Mouse (Mus musculus): ENCODE measurements around the gene 2810408A11Rik. TPM values are rescaled to one million over a fixed set of nuclear protein-coding genes. Genes with fewer than 3 reads are reported as not detected.
A peak's percentile ranks its signal among the peaks of the same experiment; 100 is the strongest.

Gene 2810408A11Rik
- polyA plus RNA-seq, 1 experiment from 2014 or later: 8.4 TPM

DNA sequence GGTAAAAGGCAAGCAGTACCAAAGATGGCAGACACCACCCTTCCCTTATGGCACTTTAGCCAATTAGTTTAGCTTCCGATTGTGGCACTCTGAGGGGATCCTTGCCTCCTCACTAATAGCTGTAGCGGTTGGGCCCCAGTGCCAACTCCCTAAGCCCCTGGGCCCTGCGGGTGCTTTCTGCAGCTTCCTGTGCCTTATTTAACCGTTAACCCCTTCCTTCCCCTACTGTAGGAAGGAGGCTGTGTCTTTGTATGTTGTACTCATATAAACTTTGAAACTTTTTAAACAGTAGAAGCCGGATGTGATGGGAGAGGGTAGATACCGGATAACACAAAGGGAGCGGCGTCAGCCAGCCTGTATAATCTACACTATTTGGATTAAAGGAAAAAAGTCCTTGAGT, 50.0 kb downstream of the 2810408A11Rik start:
- no peak overlapping the region for H3K27ac ChIP-seq
- 0 out of 2 replicates have a peak, but pooled peaks cover 4% of the 10 kb centered on the region for H3K27me3 ChIP-seq
- no peak overlapping the region for H3K9ac ChIP-seq
- peaks cover 50% of the 10 kb centered on the region for H3K36me3 ChIP-seq
- 66% methylated on average over 8 of the region's 8 CpGs for WGBS
- H3K4me3 ChIP-seq: no peak overlapping the region
- H3K4me2 ChIP-seq: no peak overlapping the region
- ATAC-seq (ENCODE audit: insufficient number of reproducible peaks, low FRiP score, low TSS enrichment, low read depth): no peak
- H3K4me1 ChIP-seq: peaks cover 36% of the 10 kb centered on the region
- no peaks in the 10 kb centered on the region for H3K9me3 ChIP-seq

GRCm38 (mm10) chr11:69849884-69850283, 50.9 kb downstream of the 2810408A11Rik start:
- Histone ChIP-seq H3K27me3 (no peaks in the 10 kb centered on the region), H3K36me3 (peaks cover 50% of the 10 kb centered on the region), H3K27ac (no peak overlapping the region), H3K9ac (no peak overlapping the region), H3K4me2 (no peak overlapping the region), H3K4me1 (peaks cover 34% of the 10 kb centered on the region), H3K4me3 (no peak overlapping the region), H3K9me3 (no peaks in the 10 kb centered on the region)
- ATAC-seq (ENCODE audit: insufficient number of reproducible peaks, low FRiP score, low TSS enrichment, low read depth): no peak
- 88% methylated on average over 15 of the region's 15 CpGs for WGBS

DNA sequence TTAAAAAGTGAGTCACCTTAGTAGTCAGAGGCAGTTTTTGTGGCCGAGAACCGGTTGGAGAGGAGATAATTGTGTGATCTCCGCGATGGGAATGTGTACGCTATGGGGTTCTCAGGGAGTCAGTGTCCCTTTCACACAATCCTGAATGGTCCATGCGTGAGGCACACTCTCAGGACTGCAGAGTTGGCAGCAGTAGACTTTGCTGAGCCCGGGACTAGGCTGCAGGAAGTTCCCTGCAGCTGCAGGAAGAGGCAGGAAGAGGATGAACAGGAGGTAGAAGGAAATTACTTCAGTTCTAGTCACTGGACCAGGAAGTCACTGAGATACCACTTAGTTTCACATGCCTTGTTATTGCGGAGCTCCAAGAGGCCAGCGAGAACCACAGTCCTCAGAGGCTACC, 51.7 kb downstream of the 2810408A11Rik start:
- no peak overlapping the region for H3K9ac ChIP-seq
- ATAC-seq (ENCODE audit: insufficient number of reproducible peaks, low FRiP score, low TSS enrichment, low read depth): no peak
- no peak overlapping the region for H3K4me3 ChIP-seq
- H3K4me2 ChIP-seq: no peak overlapping the region
- no peaks in the 10 kb centered on the region for H3K9me3 ChIP-seq
- 90% methylated on average over 9 of the region's 9 CpGs for WGBS
- H3K36me3 ChIP-seq: peaks cover 50% of the 10 kb centered on the region
- H3K27me3 ChIP-seq: no peaks in the 10 kb centered on the region
- peaks cover 33% of the 10 kb centered on the region for H3K4me1 ChIP-seq
- no peak overlapping the region for H3K27ac ChIP-seq

DNA sequence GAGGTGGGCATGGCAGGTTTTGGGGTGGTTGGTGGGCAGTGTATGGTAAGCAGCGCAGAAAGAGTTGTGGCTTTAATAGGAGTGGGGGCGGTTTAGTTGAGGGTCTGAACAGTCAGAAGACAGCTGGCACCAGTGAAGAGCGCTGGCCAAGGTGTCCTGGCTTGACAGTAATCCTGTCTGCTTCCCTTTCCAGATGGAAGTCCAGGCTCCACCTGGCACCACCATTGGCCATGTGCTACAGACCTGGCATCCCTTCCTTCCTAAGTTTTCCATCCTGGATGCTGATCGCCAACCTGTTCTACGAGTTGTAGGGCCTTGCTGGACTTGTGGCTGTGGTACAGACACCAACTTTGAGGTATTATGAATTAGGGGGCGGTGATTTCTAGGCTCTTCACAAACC, 52.8 kb downstream of the 2810408A11Rik start:
- H3K27ac ChIP-seq: 0 out of 2 replicates have a peak overlapping the region, but pooled peaks have one; percentile 96
- 98% methylated on average over 6 of the region's 6 CpGs for WGBS
- H3K4me3 ChIP-seq: peak overlapping the region; percentile 73; the same call in 1 of the 2 replicates
- H3K27me3 ChIP-seq: no peaks in the 10 kb centered on the region
- peaks cover 50% of the 10 kb centered on the region for H3K36me3 ChIP-seq
- peak overlapping the region; percentile 86 for H3K4me2 ChIP-seq
- peaks cover 29% of the 10 kb centered on the region for H3K4me1 ChIP-seq
- H3K9me3 ChIP-seq: no peaks in the 10 kb centered on the region
- H3K9ac ChIP-seq: no peak overlapping the region
- no peak for ATAC-seq (ENCODE audit: insufficient number of reproducible peaks, low FRiP score, low TSS enrichment, low read depth)

Small RNAs within 50 kb of the gene (microRNA-seq; reads per million reads assigned to microRNA genes)
- gene Mir6924: not detected

Other genes with a start within 250 kb of the 2810408A11Rik start
- 3.2 and 4.8 TPM in 2 replicates for gene Sox15, start 245.7 kb downstream of the 2810408A11Rik start, polyA plus RNA-seq (2015; fragmentation: Nextera tagmentation; extraction: Ambion mirVana)
- gene Mpdu1, start 238.3 kb downstream of the 2810408A11Rik start, polyA plus RNA-seq (2015; fragmentation: Nextera tagmentation; extraction: Ambion mirVana): 58.9 and 63.9 TPM in 2 replicates
- gene Cd68, start 234.8 kb downstream of the 2810408A11Rik start, polyA plus RNA-seq (2015; fragmentation: Nextera tagmentation; extraction: Ambion mirVana): 18.2 and 24.1 TPM in 2 replicates
- 443 and 469 TPM in 2 replicates for gene Eif4a1, start 228.6 kb downstream of the 2810408A11Rik start, polyA plus RNA-seq (2015; fragmentation: Nextera tagmentation; extraction: Ambion mirVana)
- 87.5 and 87.9 TPM in 2 replicates for gene Senp3, start 218.9 kb downstream of the 2810408A11Rik start, polyA plus RNA-seq (2015; fragmentation: Nextera tagmentation; extraction: Ambion mirVana)
- 0.73 and 0.87 TPM in 2 replicates for gene Tnfsf13, start 215.2 kb downstream of the 2810408A11Rik start, polyA plus RNA-seq (2015; fragmentation: Nextera tagmentation; extraction: Ambion mirVana)
- gene Tnfsf12, start 205.1 kb downstream of the 2810408A11Rik start, polyA plus RNA-seq (2015; fragmentation: Nextera tagmentation; extraction: Ambion mirVana): 10.8 and 12.9 TPM in 2 replicates
- gene Tnfsfm13, start 204.9 kb downstream of the 2810408A11Rik start, polyA plus RNA-seq (2015; fragmentation: Nextera tagmentation; extraction: Ambion mirVana): 4.8 and 5.7 TPM in 2 replicates
- 20.0 and 20.9 TPM in 2 replicates for gene Polr2a, start 142.3 kb downstream of the 2810408A11Rik start, polyA plus RNA-seq (2015; fragmentation: Nextera tagmentation; extraction: Ambion mirVana)
- 0.09 and 0.15 TPM in 2 replicates for gene Slc35g3, start 139.0 kb downstream of the 2810408A11Rik start, polyA plus RNA-seq (2015; fragmentation: Nextera tagmentation; extraction: Ambion mirVana)
- 5.1 and 5.4 TPM in 2 replicates for gene Zbtb4, start 135.1 kb downstream of the 2810408A11Rik start, polyA plus RNA-seq (2015; fragmentation: Nextera tagmentation; extraction: Ambion mirVana)
- gene Chrnb1, start 105.0 kb downstream of the 2810408A11Rik start, polyA plus RNA-seq (2015; fragmentation: Nextera tagmentation; extraction: Ambion mirVana): 18.6 and 30.0 TPM in 2 replicates
- 3.4 and 3.9 TPM in 2 replicates for gene Fgf11, start 99.1 kb downstream of the 2810408A11Rik start, polyA plus RNA-seq (2015; fragmentation: Nextera tagmentation; extraction: Ambion mirVana)
- gene Tmem102, start 95.4 kb downstream of the 2810408A11Rik start, polyA plus RNA-seq (2015; fragmentation: Nextera tagmentation; extraction: Ambion mirVana): 8.1 and 8.9 TPM in 2 replicates
- gene Gm39566, start 85.7 kb downstream of the 2810408A11Rik start, polyA plus RNA-seq (2015; fragmentation: Nextera tagmentation; extraction: Ambion mirVana): not detected in 2 replicates
- not detected in 2 replicates for gene Spem2, start 82.5 kb downstream of the 2810408A11Rik start, polyA plus RNA-seq (2015; fragmentation: Nextera tagmentation; extraction: Ambion mirVana)
- gene Spem1, start 78.8 kb downstream of the 2810408A11Rik start, polyA plus RNA-seq (2015; fragmentation: Nextera tagmentation; extraction: Ambion mirVana): 0.28 TPM in 1 of 2 replicates, not detected in the other
- gene Nlgn2, start 63.2 kb downstream of the 2810408A11Rik start, polyA plus RNA-seq (2015; fragmentation: Nextera tagmentation; extraction: Ambion mirVana): 7.6 and 8.7 TPM in 2 replicates
- 325 and 365 TPM in 2 replicates for gene Tmem256, start 62.5 kb downstream of the 2810408A11Rik start, polyA plus RNA-seq (2015; fragmentation: Nextera tagmentation; extraction: Ambion mirVana)
- 132 and 134 TPM in 2 replicates for gene Plscr3, start 54.6 kb downstream of the 2810408A11Rik start, polyA plus RNA-seq (2015; fragmentation: Nextera tagmentation; extraction: Ambion mirVana)
- 4.1 and 5.0 TPM in 2 replicates for gene Tnk1, start 42.3 kb downstream of the 2810408A11Rik start, polyA plus RNA-seq (2015; fragmentation: Nextera tagmentation; extraction: Ambion mirVana)
- gene Tmem95, start 23.0 kb downstream of the 2810408A11Rik start, polyA plus RNA-seq (2015; fragmentation: Nextera tagmentation; extraction: Ambion mirVana): 0.31 and 0.73 TPM in 2 replicates
- 20.5 TPM in 2 replicates for gene Kctd11, start 19.6 kb downstream of the 2810408A11Rik start, polyA plus RNA-seq (2015; fragmentation: Nextera tagmentation; extraction: Ambion mirVana)
- 2.7 and 3.1 TPM in 2 replicates for gene Acap1, start 5.4 kb downstream of the 2810408A11Rik start, polyA plus RNA-seq (2015; fragmentation: Nextera tagmentation; extraction: Ambion mirVana)
- gene Neurl4, start 85 bp upstream of the 2810408A11Rik start, polyA plus RNA-seq (2015; fragmentation: Nextera tagmentation; extraction: Ambion mirVana): 7.1 and 7.3 TPM in 2 replicates
- gene Gps2, start 12.9 kb upstream of the 2810408A11Rik start, polyA plus RNA-seq (2015; fragmentation: Nextera tagmentation; extraction: Ambion mirVana): 71.5 and 77.1 TPM in 2 replicates
- 1,601 and 1,681 TPM in 2 replicates for gene Eif5a, start 21.0 kb upstream of the 2810408A11Rik start, polyA plus RNA-seq (2015; fragmentation: Nextera tagmentation; extraction: Ambion mirVana)
- 3.6 and 4.6 TPM in 2 replicates for gene Ybx2, start 34.8 kb upstream of the 2810408A11Rik start, polyA plus RNA-seq (2015; fragmentation: Nextera tagmentation; extraction: Ambion mirVana)
- gene Slc2a4, start 47.2 kb upstream of the 2810408A11Rik start, polyA plus RNA-seq (2015; fragmentation: Nextera tagmentation; extraction: Ambion mirVana): 23.0 and 23.5 TPM in 2 replicates
- 8.1 and 13.1 TPM in 2 replicates for gene Cldn7, start 63.8 kb upstream of the 2810408A11Rik start, polyA plus RNA-seq (2015; fragmentation: Nextera tagmentation; extraction: Ambion mirVana)
- 24.6 and 32.0 TPM in 2 replicates for gene Ctdnep1, start 80.2 kb upstream of the 2810408A11Rik start, polyA plus RNA-seq (2015; fragmentation: Nextera tagmentation; extraction: Ambion mirVana)
- gene Elp5, start 81.5 kb upstream of the 2810408A11Rik start, polyA plus RNA-seq (2015; fragmentation: Nextera tagmentation; extraction: Ambion mirVana): 111 and 119 TPM in 2 replicates
- gene Gabarap, start 90.2 kb upstream of the 2810408A11Rik start, polyA plus RNA-seq (2015; fragmentation: Nextera tagmentation; extraction: Ambion mirVana): 545 and 568 TPM in 2 replicates
- gene Phf23, start 94.8 kb upstream of the 2810408A11Rik start, polyA plus RNA-seq (2015; fragmentation: Nextera tagmentation; extraction: Ambion mirVana): 72.2 and 81.6 TPM in 2 replicates
- gene Dvl2, start 99.6 kb upstream of the 2810408A11Rik start, polyA plus RNA-seq (2015; fragmentation: Nextera tagmentation; extraction: Ambion mirVana): 42.2 and 43.1 TPM in 2 replicates
- 92.2 and 100 TPM in 2 replicates for gene Acadvl, start 114.4 kb upstream of the 2810408A11Rik start, polyA plus RNA-seq (2015; fragmentation: Nextera tagmentation; extraction: Ambion mirVana)
- 9.6 and 10.7 TPM in 2 replicates for gene Dlg4, start 116.0 kb upstream of the 2810408A11Rik start, polyA plus RNA-seq (2015; fragmentation: Nextera tagmentation; extraction: Ambion mirVana)
- gene Asgr1, start 153.1 kb upstream of the 2810408A11Rik start, polyA plus RNA-seq (2015; fragmentation: Nextera tagmentation; extraction: Ambion mirVana): 0.93 and 1.1 TPM in 2 replicates
- 0.54 and 0.83 TPM in 2 replicates for gene Asgr2, start 191.7 kb upstream of the 2810408A11Rik start, polyA plus RNA-seq (2015; fragmentation: Nextera tagmentation; extraction: Ambion mirVana)
- 1.2 and 1.6 TPM in 2 replicates for gene Mgl2, start 229.3 kb upstream of the 2810408A11Rik start, polyA plus RNA-seq (2015; fragmentation: Nextera tagmentation; extraction: Ambion mirVana)

All from limb, embryonic 15.5 days (tissue).